Mouse (Mus musculus) kidney, postnatal 0 days (tissue): ENCODE measurements at regions not wholly inside any gene's neighbourhood (a gene's known extent, or its start where the extent isn't known, plus 50 kb on each side); places are given as distances from the start of the nearest gene placed in this dataset.

Source experiments
- ATAC-seq: fragments of 200-750 bp; cut with Nextera tagmentation; replicated peaks from 2 replicates; pipeline ENCODE4 v1.8.0; 2017; ENCODE audit warnings: low read depth, moderate number of reproducible peaks, moderate TSS enrichment, moderate library complexity; ENCODE audit not compliant: low FRiP score
- DNase-seq: peaks from one replicate; pipeline ENCODE4 v3.0.0-alpha.2; 2016; ENCODE audit warnings: low spot score
- H3K27ac ChIP-seq: fragments of 300-500 bp; sonication (generic); 2 replicates; pipeline ENCODE4 v1.5.1; 2014; ENCODE audit warnings: mild to moderate bottlenecking
- H3K27me3 ChIP-seq: fragments of 300-500 bp; sonication (generic); 2 replicates; pipeline ENCODE4 v1.6.1; 2014; ENCODE audit warnings: low read length, mixed read lengths; ENCODE audit not compliant: insufficient read depth
- H3K36me3 ChIP-seq: fragments of 300-500 bp; sonication (generic); 2 replicates; pipeline ENCODE4 v1.6.1; 2014; ENCODE audit warnings: low read length, mixed read lengths; ENCODE audit not compliant: insufficient read depth
- H3K4me1 ChIP-seq: fragments of 300-500 bp; sonication (generic); replicated peaks from 2 replicates; pipeline ENCODE4 v1.6.1; 2014; ENCODE audit warnings: antibody characterized with exemption, low read length, mixed read lengths; ENCODE audit not compliant: insufficient read depth
- H3K4me2 ChIP-seq: fragments of 300-500 bp; sonication (generic); 2 replicates; pipeline ENCODE4 v1.6.1; 2014; ENCODE audit warnings: mild to moderate bottlenecking, low read length, moderate library complexity, mixed read lengths
- H3K4me3 ChIP-seq: fragments of 300-500 bp; sonication (generic); replicated peaks from 2 replicates; pipeline ENCODE4 v1.5.1; 2014; ENCODE audit warnings: low read depth, low read length
- H3K9ac ChIP-seq: fragments of 300-500 bp; sonication (generic); 2 replicates; pipeline ENCODE4 v1.6.1; 2014; ENCODE audit warnings: low read depth, low read length
- H3K9me3 ChIP-seq: fragments of 300-500 bp; sonication (generic); replicated peaks from 2 replicates; pipeline ENCODE4 v1.6.1; 2016; ENCODE audit warnings: low read length, inconsistent platforms, mixed read lengths
- CTCF ChIP-seq: IDR thresholded peaks from 2 replicates; pipeline ENCODE4 v1.5.1; 2016; ENCODE audit warnings: antibody characterized with exemption, low read depth, mild to moderate bottlenecking, moderate library complexity
- WGBS: fragments of 180-500 bp; shearing (Covaris S2); extraction: QIAGEN DNeasy Blood & Tissue Kit; methylation state at CpG from one replicate; pipeline ENCODE4 v1.1.7; 2014; 5-methylcytosine and 5-hydroxymethylcytosine counted together

GRCm38 (mm10) chrX:12891468-12891867, 129.6 kb upstream of the Med14 start:
- no peak overlapping the region for H3K9ac ChIP-seq
- no peaks in the 10 kb centered on the region for H3K36me3 ChIP-seq
- no peaks in the 10 kb centered on the region for H3K4me1 ChIP-seq
- H3K27ac ChIP-seq = no peak overlapping the region
- DNase-seq (peak; percentile 44), ATAC-seq (no peak)
- H3K4me3 ChIP-seq = no peak overlapping the region
- TF ChIP-seq CTCF = no peak
- H3K27me3 ChIP-seq = no peaks in the 10 kb centered on the region
- WGBS = 67% methylated on average over 7 of the region's 7 CpGs
- H3K4me2 ChIP-seq = no peak overlapping the region
- no peaks in the 10 kb centered on the region for H3K9me3 ChIP-seq

- H3K27ac ChIP-seq = no peak overlapping the region
- 64% methylated on average over 3 of the region's 3 CpGs for WGBS
- no peaks in the 10 kb centered on the region for H3K27me3 ChIP-seq
- DNase-seq (no peak), ATAC-seq (no peak)
- H3K36me3 ChIP-seq = no peaks in the 10 kb centered on the region
- no peak overlapping the region for H3K4me2 ChIP-seq
- TF ChIP-seq CTCF = no peak
- no peak overlapping the region for H3K4me3 ChIP-seq
- no peaks in the 10 kb centered on the region for H3K4me1 ChIP-seq
- H3K9me3 ChIP-seq = no peaks in the 10 kb centered on the region
- no peak overlapping the region for H3K9ac ChIP-seq
Observed at GRCm38 (mm10) chrX:12889482-12889808, 127.6 kb upstream of the Med14 start.

- no peak for DNase-seq
- H3K27ac ChIP-seq = no peak overlapping the region
- H3K4me3 ChIP-seq = no peak overlapping the region
- H3K4me1 ChIP-seq = no peaks in the 10 kb centered on the region
- H3K9me3 ChIP-seq = no peaks in the 10 kb centered on the region
- WGBS = 81% methylated on average over 3 of the region's 3 CpGs
- H3K36me3 ChIP-seq = no peaks in the 10 kb centered on the region
- H3K4me2 ChIP-seq = no peak overlapping the region
- TF ChIP-seq CTCF = no peak
- ATAC-seq = no peak
- H3K27me3 ChIP-seq = no peaks in the 10 kb centered on the region
- H3K9ac ChIP-seq = no peak overlapping the region
Observed at GRCm38 (mm10) chrX:12888708-12889481, 127.0 kb upstream of the Med14 start.

GRCm38 (mm10) chrX:12888010-12888707, 126.3 kb upstream of the Med14 start:
- TF ChIP-seq CTCF = no peak
- 66% methylated on average over 11 of the region's 11 CpGs for WGBS
- ATAC-seq = no peak
- Histone ChIP-seq H3K4me2 (no peak overlapping the region), H3K9me3 (no peaks in the 10 kb centered on the region), H3K27me3 (no peaks in the 10 kb centered on the region), H3K4me3 (no peak overlapping the region), H3K9ac (no peak overlapping the region), H3K4me1 (no peaks in the 10 kb centered on the region), H3K36me3 (no peaks in the 10 kb centered on the region), H3K27ac (no peak overlapping the region)
- no peak for DNase-seq

GRCm38 (mm10) chrX:12887516-12887915, 125.6 kb upstream of the Med14 start:
- WGBS = 52% methylated on average over 2 of the region's 2 CpGs
- Histone ChIP-seq H3K4me3 (no peak overlapping the region), H3K9me3 (no peaks in the 10 kb centered on the region), H3K9ac (no peak overlapping the region), H3K4me1 (no peaks in the 10 kb centered on the region), H3K27ac (no peak overlapping the region), H3K27me3 (no peaks in the 10 kb centered on the region), H3K4me2 (no peak overlapping the region), H3K36me3 (no peaks in the 10 kb centered on the region)
- DNase-seq = peak; percentile 37
- ATAC-seq = no peak
- TF ChIP-seq CTCF = peak; percentile 40; the same call in 1 of the 2 replicates

GRCm38 (mm10) chrX:12886160-12887048, 124.5 kb upstream of the Med14 start:
- TF ChIP-seq CTCF = no peak

More at GRCm38 (mm10) chrX:12886160-12887048, 124.5 kb upstream of the Med14 start:
- Histone ChIP-seq H3K36me3 (no peaks in the 10 kb centered on the region), H3K9me3 (no peaks in the 10 kb centered on the region), H3K4me1 (no peaks in the 10 kb centered on the region), H3K27me3 (no peaks in the 10 kb centered on the region), H3K27ac (no peak overlapping the region), H3K4me3 (peak overlapping the region; percentile 11; the same call in 1 of the 2 replicates), H3K4me2 (peak overlapping the region; percentile 29), H3K9ac (no peak overlapping the region)
- DNase-seq = no peak
- no peak for ATAC-seq
- WGBS = 33% methylated on average over 18 of the region's 18 CpGs
